Mouse (Mus musculus) ES-E14 (cell line): ENCODE results near the gene Hist1h3e.

Experiments
- CHD2 ChIP-seq: IDR thresholded peaks from 2 replicates; pipeline ENCODE4 v1.6.1; 2014; ENCODE audit warnings: mild to moderate bottlenecking, low read depth, low read length, inconsistent platforms
- HCFC1 ChIP-seq: IDR thresholded peaks from 2 replicates; pipeline ENCODE4 v1.6.1; 2012; ENCODE audit warnings: low read length, inconsistent platforms, borderline replicate concordance; ENCODE audit not compliant: insufficient read depth
- MAFK ChIP-seq: IDR thresholded peaks from 2 replicates; pipeline ENCODE4 v1.6.1; 2014; ENCODE audit warnings: mild to moderate bottlenecking, low read depth, low read length, inconsistent platforms; ENCODE audit not compliant: insufficient read depth
- ZC3H11A ChIP-seq: IDR thresholded peaks from 2 replicates; pipeline ENCODE4 v1.6.1; 2012; ENCODE audit warnings: low read depth, mild to moderate bottlenecking, inconsistent platforms, low read length, borderline replicate concordance
- ZNF384 ChIP-seq: IDR thresholded peaks from 2 replicates; pipeline ENCODE4 v1.6.1; 2012; ENCODE audit warnings: low read depth, low read length, inconsistent platforms

DNA sequence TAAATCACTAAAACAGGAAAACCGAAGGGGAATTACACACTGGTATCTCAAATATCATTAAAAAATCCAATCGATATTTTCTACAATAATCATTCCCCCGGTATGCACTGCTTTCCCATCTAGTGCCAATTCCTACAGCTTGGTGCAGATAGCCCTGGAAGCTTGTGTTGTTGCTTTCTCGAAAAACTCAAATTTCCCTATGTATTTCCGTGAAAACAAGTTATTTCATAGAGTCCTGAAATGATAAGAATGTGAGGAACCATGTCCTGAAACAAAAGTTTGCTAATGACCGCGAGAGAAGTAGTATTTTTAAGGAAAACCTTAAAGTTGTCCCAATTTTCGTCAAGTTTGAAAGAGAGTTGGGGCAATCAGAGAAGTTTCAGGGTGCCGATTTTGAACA lies 7.8 kb downstream of the Hist1h3e start:
- TF ChIP-seq ZNF384 (no peak), ZC3H11A (no peak), HCFC1 (no peak), MAFK (no peak), CHD2 (no peak)
